Mouse (Mus musculus) liver, embryonic 11.5 days (tissue): ENCODE measurements around the gene Spns1. TPM values are rescaled to one million over a fixed set of nuclear protein-coding genes. Genes with fewer than 3 reads are reported as not detected.

Source experiments
- ATAC-seq: fragments of 200-750 bp; cut with Nextera tagmentation; replicated peaks from 2 replicates; pipeline ENCODE4 v1.8.0; 2017; ENCODE audit warnings: moderate number of reproducible peaks, mild to moderate bottlenecking, moderate TSS enrichment, moderate library complexity; ENCODE audit not compliant: low FRiP score
- DNase-seq: peaks from one replicate; pipeline ENCODE4 v3.0.0-alpha.2; 2017; ENCODE audit warnings: low spot score
- H3K27ac ChIP-seq: fragments of 300-500 bp; sonication (generic); 2 replicates; pipeline ENCODE4 v1.5.1; 2014; ENCODE audit warnings: mild to moderate bottlenecking, low read depth, low read length, control low read depth
- H3K27me3 ChIP-seq: fragments of 300-500 bp; sonication (generic); replicated peaks from 2 replicates; pipeline ENCODE4 v1.6.1; 2014; ENCODE audit warnings: low read length, mixed read lengths; ENCODE audit not compliant: control insufficient read depth, insufficient read depth
- H3K36me3 ChIP-seq: fragments of 300-500 bp; sonication (generic); 2 replicates; pipeline ENCODE4 v1.6.1; 2014; ENCODE audit warnings: mild to moderate bottlenecking, low read length, moderate library complexity, mixed read lengths; ENCODE audit not compliant: control insufficient read depth, insufficient read depth
- H3K4me1 ChIP-seq: fragments of 300-500 bp; sonication (generic); replicated peaks from 2 replicates; pipeline ENCODE4 v1.6.1; 2014; ENCODE audit warnings: low read length, mixed read lengths; ENCODE audit not compliant: control insufficient read depth, insufficient read depth
- H3K4me2 ChIP-seq: fragments of 300-500 bp; sonication (generic); 2 replicates; pipeline ENCODE4 v1.6.1; 2014; ENCODE audit warnings: mild to moderate bottlenecking, control low read depth, moderate library complexity
- H3K4me3 ChIP-seq: fragments of 300-500 bp; sonication (generic); 2 replicates; pipeline ENCODE4 v1.5.1; 2014; ENCODE audit warnings: low read depth, low read length, control low read depth
- H3K9ac ChIP-seq: fragments of 300-500 bp; sonication (generic); 2 replicates; pipeline ENCODE4 v1.6.1; 2014; ENCODE audit warnings: low read depth, low read length, control low read depth
- H3K9me3 ChIP-seq: fragments of 300-500 bp; sonication (generic); 2 replicates; pipeline ENCODE4 v1.6.1; 2016; ENCODE audit warnings: low read length, inconsistent platforms, mixed read lengths; ENCODE audit not compliant: control insufficient read depth
- WGBS: fragments of 180-500 bp; shearing (Covaris S2); extraction: QIAGEN DNeasy Blood & Tissue Kit; methylation state at CpG from one replicate; pipeline ENCODE4 v1.1.7; 2014; 5-methylcytosine and 5-hydroxymethylcytosine counted together
- microRNA-seq: library from miRNA; unstranded; fragments of <30 nt; microRNA quantifications from one replicate; pipeline ENCODE4, GENCODE M21; 2017; ENCODE audit warnings: borderline number of aligned reads
- polyA plus RNA-seq: library from polyadenylated mRNA; unstranded; fragments of >200 nt; fragmentation: Nextera tagmentation; extraction: Ambion mirVana; gene quantifications from 2 replicates; pipeline ENCODE4 v1.2.1, GENCODE M21; 2014

Gene Spns1
- polyA plus RNA-seq, 1 experiment from 2014 or later = 43.8 TPM

DNA sequence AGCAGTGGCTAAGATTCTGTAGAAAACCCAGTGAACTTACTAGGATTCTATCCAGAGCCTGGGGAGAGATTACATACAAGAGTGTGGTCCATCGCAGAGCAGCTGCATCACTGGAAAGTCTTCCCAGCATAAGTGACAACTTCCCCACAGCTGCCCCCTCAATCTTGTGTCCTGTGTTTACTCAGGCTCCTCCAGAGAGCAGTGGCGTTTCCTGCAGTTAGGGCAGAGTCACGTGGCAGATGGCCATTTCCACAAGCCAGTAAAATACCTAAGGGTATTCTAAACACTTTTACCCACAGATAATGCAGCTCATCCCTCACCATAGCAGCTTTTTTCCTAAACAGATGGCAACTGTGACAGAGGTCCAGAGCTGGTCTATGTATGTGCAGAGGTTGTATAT lies 52.5 kb downstream of the Spns1 start:
- ATAC-seq (no peak), DNase-seq (no peak)
- Histone ChIP-seq H3K9ac (no peak overlapping the region), H3K27me3 (no peaks in the 10 kb centered on the region), H3K36me3 (no peaks in the 10 kb centered on the region), H3K9me3 (no peaks in the 10 kb centered on the region), H3K4me3 (no peak overlapping the region), H3K4me2 (no peak overlapping the region), H3K27ac (no peak overlapping the region), H3K4me1 (no peaks in the 10 kb centered on the region)
- WGBS = 20% methylated on average over 3 of the region's 3 CpGs

DNA sequence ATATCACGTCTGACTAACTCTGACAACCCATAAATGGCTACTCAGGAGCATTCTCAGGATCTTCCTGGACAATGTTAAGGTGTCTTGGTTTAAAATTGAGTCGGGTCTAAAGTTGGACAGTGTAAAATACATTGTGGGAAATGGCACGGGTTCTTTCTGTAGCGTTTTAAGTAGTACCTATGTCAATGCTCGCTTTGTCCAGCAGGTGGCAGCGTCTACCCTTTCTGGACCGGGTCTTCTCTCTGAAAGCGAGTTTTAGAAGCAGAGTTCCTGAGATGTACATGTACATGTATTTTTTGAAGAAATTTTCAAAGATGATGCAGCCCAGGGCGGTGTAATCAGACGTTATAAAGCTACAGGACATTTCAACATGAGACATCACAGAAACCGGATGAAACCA lies 53.5 kb downstream of the Spns1 start:
- H3K4me1 ChIP-seq = no peaks in the 10 kb centered on the region
- no peaks in the 10 kb centered on the region for H3K36me3 ChIP-seq
- no peaks in the 10 kb centered on the region for H3K9me3 ChIP-seq
- no peak overlapping the region for H3K4me2 ChIP-seq
- no peaks in the 10 kb centered on the region for H3K27me3 ChIP-seq
- no peak for ATAC-seq
- no peak overlapping the region for H3K9ac ChIP-seq
- H3K27ac ChIP-seq = no peak overlapping the region
- WGBS = 8% methylated on average over 11 of the region's 11 CpGs
- peak; percentile 69 for DNase-seq
- no peak overlapping the region for H3K4me3 ChIP-seq

Small RNA genes within 50 kb of the gene (microRNA-seq; reads per million reads assigned to microRNA genes)
- gene Mir7058 = not detected

Other genes starting within 250 kb of the Spns1 start
- 58.7 and 59.7 TPM in 2 replicates for gene Xpo6, start 176.9 kb downstream of the Spns1 start, polyA plus RNA-seq
- gene Sbk1, start 104.8 kb downstream of the Spns1 start, polyA plus RNA-seq = 13.6 and 14.2 TPM in 2 replicates
- 18.8 and 20.3 TPM in 2 replicates for gene Lat, start 7.9 kb downstream of the Spns1 start, polyA plus RNA-seq
- 3.6 and 4.0 TPM in 2 replicates for gene Nfatc2ip, start 19.3 kb upstream of the Spns1 start, polyA plus RNA-seq
- 0.13 TPM in 1 of 2 replicates, not detected in the other for gene Cd19, start 37.4 kb upstream of the Spns1 start, polyA plus RNA-seq
- 15.6 and 16.0 TPM in 2 replicates for gene Rabep2, start 51.3 kb upstream of the Spns1 start, polyA plus RNA-seq
- 1.3 TPM in 2 replicates for gene Atp2a1, start 85.7 kb upstream of the Spns1 start, polyA plus RNA-seq
- gene Sh2b1, start 98.0 kb upstream of the Spns1 start, polyA plus RNA-seq = 26.2 and 26.4 TPM in 2 replicates
- gene Tufm, start 109.9 kb upstream of the Spns1 start, polyA plus RNA-seq = 193 and 211 TPM in 2 replicates
- gene Atxn2l, start 126.0 kb upstream of the Spns1 start, polyA plus RNA-seq = 71.4 and 75.7 TPM in 2 replicates
- 195 and 201 TPM in 2 replicates for gene Eif3c, start 189.0 kb upstream of the Spns1 start, polyA plus RNA-seq
- 0.68 and 1.4 TPM in 2 replicates for gene Apobr, start 207.5 kb upstream of the Spns1 start, polyA plus RNA-seq
- 19.7 and 25.2 TPM in 2 replicates for gene Cln3, start 208.4 kb upstream of the Spns1 start, polyA plus RNA-seq
- not detected in 2 replicates for gene Il27, start 217.5 kb upstream of the Spns1 start, polyA plus RNA-seq